Mouse (Mus musculus): ENCODE measurements at regions not wholly inside any gene's neighbourhood (a gene's known extent, or its start where the extent isn't known, plus 50 kb on each side); places are given as distances from the start of the nearest gene placed in this dataset.

DNA sequence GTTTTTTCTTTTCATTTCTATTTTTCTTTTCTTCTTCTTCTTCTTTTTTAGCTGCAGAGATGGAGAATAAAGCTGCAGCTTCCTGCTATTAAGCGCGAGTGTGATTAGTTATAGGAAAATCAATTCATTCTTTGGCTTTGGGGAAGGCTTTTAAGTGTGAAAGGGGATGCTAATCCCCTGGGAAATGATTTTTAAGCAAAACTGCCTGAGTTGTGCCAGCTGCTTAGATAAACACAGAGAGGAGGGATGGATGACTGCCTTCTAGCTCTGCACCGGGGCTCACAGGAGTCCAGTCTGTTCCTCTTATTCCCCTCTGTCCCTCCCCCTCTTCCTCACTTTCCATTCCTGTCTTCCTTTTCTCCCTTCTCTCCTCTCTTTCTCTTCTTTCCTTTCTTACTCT, 306.8 kb upstream of the Rbfox1 start:
- Histone ChIP-seq H3K27me3 (ENCODE audit: control insufficient read depth, insufficient read depth, low read length) (no peaks in the 10 kb centered on the region), H3K9ac (ENCODE audit: low read depth, low read length) (no peak overlapping the region), H3K4me2 (replicated peaks; ENCODE audit: low read depth, low read length) (no peak overlapping the region), H3K9me3 (ENCODE audit: control insufficient read depth, low read length) (no peaks in the 10 kb centered on the region), H3K27ac (ENCODE audit: low read depth, low read length) (no peak overlapping the region), H3K4me3 (ENCODE audit: low read depth, low read length) (no peak overlapping the region), H3K36me3 (ENCODE audit: control insufficient read depth, insufficient read depth, low read length) (no peaks in the 10 kb centered on the region), H3K4me1 (replicated peaks; ENCODE audit: control insufficient read depth, insufficient read depth, low read length) (no peaks in the 10 kb centered on the region)
- DNase-seq (ENCODE audit: low spot score), result no peak
- ATAC-seq (ENCODE audit: low FRiP score), result no peak
- WGBS, result 62% methylated on average over 3 of the region's 3 CpGs

DNA sequence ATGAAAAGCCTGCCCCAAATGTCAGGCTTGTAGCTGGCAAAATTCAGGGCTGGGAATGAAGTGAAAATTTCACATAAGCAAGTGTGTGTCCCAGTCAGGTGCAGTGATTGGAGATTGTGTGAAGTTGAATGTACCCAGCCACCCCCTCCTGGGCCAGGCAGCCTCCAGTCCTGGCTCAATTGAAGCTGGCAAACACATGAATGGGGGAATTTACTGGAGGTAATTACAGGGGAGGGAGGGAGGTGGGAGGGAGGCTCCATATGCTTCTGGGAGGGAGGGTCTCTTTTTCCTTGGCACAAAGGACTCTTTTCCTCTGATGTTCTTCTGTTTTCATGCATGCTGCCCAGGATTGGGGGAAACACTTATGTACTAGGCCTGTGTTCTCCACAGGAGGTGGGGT, 312.4 kb upstream of the Rbfox1 start:
- Histone ChIP-seq H3K27me3 (ENCODE audit: control insufficient read depth, insufficient read depth, low read length) (no peaks in the 10 kb centered on the region), H3K36me3 (ENCODE audit: control insufficient read depth, insufficient read depth, low read length) (no peaks in the 10 kb centered on the region), H3K9me3 (ENCODE audit: control insufficient read depth, low read length) (no peaks in the 10 kb centered on the region), H3K4me1 (replicated peaks; ENCODE audit: control insufficient read depth, insufficient read depth, low read length) (no peaks in the 10 kb centered on the region), H3K4me2 (replicated peaks; ENCODE audit: low read depth, low read length) (no peak overlapping the region), H3K4me3 (ENCODE audit: low read depth, low read length) (no peak overlapping the region), H3K9ac (ENCODE audit: low read depth, low read length) (no peak overlapping the region), H3K27ac (ENCODE audit: low read depth, low read length) (no peak overlapping the region)
- DNase-seq (ENCODE audit: low spot score), result no peak
- ATAC-seq (ENCODE audit: low FRiP score), result no peak

DNA sequence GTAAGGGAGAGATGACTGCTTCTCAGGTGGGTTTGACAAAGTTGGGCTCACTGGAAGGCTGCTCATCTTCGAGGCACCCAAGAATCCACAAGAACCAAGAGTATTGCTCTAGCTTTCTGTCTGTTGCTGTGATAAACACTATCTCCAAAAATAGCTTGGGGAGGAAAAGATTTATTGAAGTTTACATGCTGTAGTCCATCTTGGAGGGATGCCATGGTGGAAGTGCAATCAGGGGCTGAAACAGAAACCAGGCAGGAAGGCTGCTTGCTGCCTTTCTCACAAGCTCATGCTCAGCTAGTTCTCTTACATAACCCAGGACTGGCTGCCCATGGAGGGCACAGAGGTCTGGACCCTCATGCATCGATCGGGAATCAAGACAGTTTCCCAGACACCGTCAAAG, 314.5 kb upstream of the Rbfox1 start:
- Histone ChIP-seq H3K4me3 (ENCODE audit: low read depth, low read length) (no peak overlapping the region), H3K9me3 (ENCODE audit: control insufficient read depth, low read length) (no peaks in the 10 kb centered on the region), H3K27me3 (ENCODE audit: control insufficient read depth, insufficient read depth, low read length) (no peaks in the 10 kb centered on the region), H3K4me2 (replicated peaks; ENCODE audit: low read depth, low read length) (no peak overlapping the region), H3K9ac (ENCODE audit: low read depth, low read length) (no peak overlapping the region), H3K4me1 (replicated peaks; ENCODE audit: control insufficient read depth, insufficient read depth, low read length) (no peaks in the 10 kb centered on the region), H3K27ac (ENCODE audit: low read depth, low read length) (no peak overlapping the region), H3K36me3 (ENCODE audit: control insufficient read depth, insufficient read depth, low read length) (no peaks in the 10 kb centered on the region)
- no peak for DNase-seq (ENCODE audit: low spot score)
- 85% methylated on average over 4 of the region's 4 CpGs for WGBS
- ATAC-seq (ENCODE audit: low FRiP score), result no peak

DNA sequence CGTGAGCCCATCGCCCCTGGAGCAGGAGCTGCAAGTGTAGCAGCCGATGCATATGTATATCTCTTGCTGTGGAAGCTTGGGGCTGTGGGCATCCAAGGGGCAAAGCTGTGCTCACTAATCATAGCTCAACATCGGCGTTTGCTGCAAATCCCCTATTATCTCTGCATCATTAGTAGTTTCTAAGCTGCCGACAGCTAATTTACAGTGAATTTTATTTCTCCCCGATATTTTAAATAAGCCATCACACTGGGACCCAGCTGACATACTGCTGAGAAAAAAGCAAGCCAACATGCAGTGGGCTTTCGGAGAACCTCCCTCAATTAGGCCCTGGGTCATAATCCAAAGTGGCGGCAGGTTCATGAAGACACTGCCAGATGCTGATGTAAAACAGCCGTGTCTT, 313.3 kb upstream of the Eef2kmt start:
- DNase-seq (ENCODE audit: low spot score) (no peak), ATAC-seq (ENCODE audit: low FRiP score) (no peak)
- no peak overlapping the region for H3K4me3 ChIP-seq (ENCODE audit: low read depth, low read length)
- no peaks in the 10 kb centered on the region for H3K9me3 ChIP-seq (ENCODE audit: control insufficient read depth, low read length)
- no peaks in the 10 kb centered on the region for H3K27me3 ChIP-seq (ENCODE audit: control insufficient read depth, insufficient read depth, low read length)
- WGBS, result 85% methylated on average over 10 of the region's 10 CpGs
- H3K4me1 ChIP-seq (replicated peaks; ENCODE audit: control insufficient read depth, insufficient read depth, low read length), result no peaks in the 10 kb centered on the region
- no peak overlapping the region for H3K4me2 ChIP-seq (replicated peaks; ENCODE audit: low read depth, low read length)
- H3K9ac ChIP-seq (ENCODE audit: low read depth, low read length), result no peak overlapping the region
- no peak overlapping the region for H3K27ac ChIP-seq (ENCODE audit: low read depth, low read length)
- H3K36me3 ChIP-seq (ENCODE audit: control insufficient read depth, insufficient read depth, low read length), result no peaks in the 10 kb centered on the region

DNA sequence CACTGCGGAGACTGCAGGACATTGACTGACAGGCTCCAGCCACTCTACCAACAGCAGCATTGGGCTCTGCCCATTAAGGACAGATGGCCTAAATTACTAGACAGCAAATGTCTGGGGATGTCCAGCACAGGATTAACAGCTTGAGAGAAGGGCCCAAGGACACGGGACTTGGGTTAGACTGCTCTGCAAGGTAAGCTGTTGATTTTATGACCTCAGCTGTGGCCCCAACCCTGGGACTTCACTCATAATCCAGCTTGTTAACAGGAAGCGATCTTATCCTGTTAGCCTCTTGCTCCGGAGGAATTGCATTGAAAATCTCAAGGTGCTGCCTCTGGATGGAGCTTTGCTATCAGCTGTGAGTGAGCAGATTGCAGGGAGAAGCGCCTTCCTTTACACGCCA, 293.2 kb upstream of the Eef2kmt start:
- H3K27me3 ChIP-seq (ENCODE audit: control insufficient read depth, insufficient read depth, low read length), result no peaks in the 10 kb centered on the region
- no peaks in the 10 kb centered on the region for H3K36me3 ChIP-seq (ENCODE audit: control insufficient read depth, insufficient read depth, low read length)
- H3K27ac ChIP-seq (ENCODE audit: low read depth, low read length), result no peak overlapping the region
- no peaks in the 10 kb centered on the region for H3K4me1 ChIP-seq (replicated peaks; ENCODE audit: control insufficient read depth, insufficient read depth, low read length)
- H3K4me3 ChIP-seq (ENCODE audit: low read depth, low read length), result no peak overlapping the region
- H3K9me3 ChIP-seq (ENCODE audit: control insufficient read depth, low read length), result no peaks in the 10 kb centered on the region
- no peak overlapping the region for H3K4me2 ChIP-seq (replicated peaks; ENCODE audit: low read depth, low read length)
- no peak overlapping the region for H3K9ac ChIP-seq (ENCODE audit: low read depth, low read length)
- 64% methylated on average over 6 of the region's 6 CpGs for WGBS
- DNase-seq (ENCODE audit: low spot score) (no peak), ATAC-seq (ENCODE audit: low FRiP score) (no peak)

DNA sequence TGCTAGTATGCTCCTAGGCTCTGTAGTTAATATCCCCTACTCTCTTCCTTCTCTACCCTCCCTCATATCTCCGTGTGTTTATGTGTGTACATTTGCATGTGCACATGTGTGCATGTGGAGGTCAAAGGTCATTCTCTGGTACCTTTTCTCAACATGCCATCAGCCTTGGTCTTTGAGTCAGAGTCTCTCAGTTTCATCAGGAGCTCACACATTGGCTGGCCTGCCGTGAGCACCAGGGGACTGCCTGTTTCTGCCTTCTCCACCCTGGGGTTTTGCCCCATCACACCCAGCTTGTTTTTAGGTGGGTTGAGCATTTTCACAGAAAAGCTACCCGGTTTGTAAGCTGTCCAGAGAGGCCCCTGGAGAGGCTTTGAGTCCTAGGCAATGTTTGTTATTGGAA, 292.8 kb upstream of the Eef2kmt start:
- H3K27ac ChIP-seq (ENCODE audit: low read depth, low read length), result no peak overlapping the region
- DNase-seq (ENCODE audit: low spot score) (no peak), ATAC-seq (ENCODE audit: low FRiP score) (no peak)
- no peaks in the 10 kb centered on the region for H3K27me3 ChIP-seq (ENCODE audit: control insufficient read depth, insufficient read depth, low read length)
- H3K4me3 ChIP-seq (ENCODE audit: low read depth, low read length), result no peak overlapping the region
- no peaks in the 10 kb centered on the region for H3K36me3 ChIP-seq (ENCODE audit: control insufficient read depth, insufficient read depth, low read length)
- H3K9me3 ChIP-seq (ENCODE audit: control insufficient read depth, low read length), result no peaks in the 10 kb centered on the region
- no peak overlapping the region for H3K9ac ChIP-seq (ENCODE audit: low read depth, low read length)
- H3K4me2 ChIP-seq (replicated peaks; ENCODE audit: low read depth, low read length), result no peak overlapping the region
- H3K4me1 ChIP-seq (replicated peaks; ENCODE audit: control insufficient read depth, insufficient read depth, low read length), result no peaks in the 10 kb centered on the region
- 68% methylated on average over 3 of the region's 3 CpGs for WGBS

DNA sequence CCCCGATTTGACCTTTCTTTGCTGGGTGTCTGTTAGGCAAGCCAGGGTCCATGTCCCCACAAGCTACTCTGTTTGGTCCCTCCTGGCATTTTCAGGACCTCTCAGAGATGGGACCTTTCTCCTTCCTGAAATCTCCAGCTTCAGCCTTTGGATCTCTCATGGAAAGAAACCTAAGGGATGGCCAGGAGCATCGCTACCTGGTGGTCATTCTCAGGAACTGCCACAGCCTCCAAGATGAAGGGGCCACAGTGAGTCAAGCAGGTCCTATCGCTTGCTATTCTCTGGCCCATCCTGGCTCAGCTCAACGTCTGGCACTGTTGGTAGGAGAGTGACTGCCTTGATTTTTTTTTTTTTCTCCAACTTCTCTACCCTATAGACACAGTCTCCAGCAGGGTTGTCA, 291.0 kb upstream of the Eef2kmt start:
- ATAC-seq (ENCODE audit: low FRiP score) (no peak), DNase-seq (ENCODE audit: low spot score) (no peak)
- no peak overlapping the region for H3K4me3 ChIP-seq (ENCODE audit: low read depth, low read length)
- no peaks in the 10 kb centered on the region for H3K9me3 ChIP-seq (ENCODE audit: control insufficient read depth, low read length)
- H3K9ac ChIP-seq (ENCODE audit: low read depth, low read length), result no peak overlapping the region
- H3K36me3 ChIP-seq (ENCODE audit: control insufficient read depth, insufficient read depth, low read length), result no peaks in the 10 kb centered on the region
- H3K27ac ChIP-seq (ENCODE audit: low read depth, low read length), result no peak overlapping the region
- no peak overlapping the region for H3K4me2 ChIP-seq (replicated peaks; ENCODE audit: low read depth, low read length)
- no peaks in the 10 kb centered on the region for H3K27me3 ChIP-seq (ENCODE audit: control insufficient read depth, insufficient read depth, low read length)
- H3K4me1 ChIP-seq (replicated peaks; ENCODE audit: control insufficient read depth, insufficient read depth, low read length), result no peaks in the 10 kb centered on the region
- 47% methylated on average over 4 of the region's 4 CpGs for WGBS

DNA sequence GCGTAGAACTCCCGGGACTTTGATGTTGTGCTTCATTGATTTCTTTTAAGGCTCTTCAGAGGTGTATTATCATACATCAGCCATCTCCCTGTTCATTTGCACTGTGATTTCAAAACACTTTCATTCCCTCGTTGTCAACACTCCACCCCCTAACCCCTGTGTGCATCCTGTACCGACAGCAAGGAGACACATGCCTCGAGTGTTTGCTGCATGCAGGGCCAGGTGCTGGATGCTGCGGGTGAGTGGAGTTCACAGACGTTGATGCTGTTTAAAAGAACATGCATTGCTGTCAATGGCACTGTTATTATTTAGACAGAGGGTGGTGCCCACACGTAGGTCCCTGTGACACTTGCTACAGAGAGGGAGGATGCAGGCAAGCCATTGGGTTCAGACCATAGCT, 290.0 kb upstream of the Eef2kmt start:
- Histone ChIP-seq H3K4me2 (replicated peaks; ENCODE audit: low read depth, low read length) (no peak overlapping the region), H3K4me1 (replicated peaks; ENCODE audit: control insufficient read depth, insufficient read depth, low read length) (no peaks in the 10 kb centered on the region), H3K36me3 (ENCODE audit: control insufficient read depth, insufficient read depth, low read length) (no peaks in the 10 kb centered on the region), H3K27ac (ENCODE audit: low read depth, low read length) (no peak overlapping the region), H3K4me3 (ENCODE audit: low read depth, low read length) (no peak overlapping the region), H3K27me3 (ENCODE audit: control insufficient read depth, insufficient read depth, low read length) (no peaks in the 10 kb centered on the region), H3K9me3 (ENCODE audit: control insufficient read depth, low read length) (no peaks in the 10 kb centered on the region), H3K9ac (ENCODE audit: low read depth, low read length) (no peak overlapping the region)
- 49% methylated on average over 8 of the region's 8 CpGs for WGBS
- no peak for ATAC-seq (ENCODE audit: low FRiP score)
- no peak for DNase-seq (ENCODE audit: low spot score)

DNA sequence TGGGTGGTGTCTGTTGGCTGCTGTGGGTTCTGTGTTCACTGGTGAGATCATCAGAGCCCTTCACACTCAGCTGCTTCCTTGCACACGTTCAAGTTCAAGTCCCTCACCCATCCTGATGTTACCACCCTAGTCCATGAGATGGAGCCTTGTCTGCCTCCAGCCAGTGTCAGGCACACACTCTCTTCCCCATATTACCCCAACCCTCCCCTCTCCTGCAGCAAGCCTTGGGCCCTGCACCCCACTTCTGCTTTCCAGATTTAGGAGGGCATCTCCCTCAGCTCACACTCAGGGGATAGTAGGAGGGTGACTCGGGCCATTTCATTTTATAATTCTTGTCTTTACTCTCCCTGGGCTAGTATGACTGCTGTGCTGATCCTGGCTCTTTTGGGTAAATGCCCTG, 288.7 kb upstream of the Eef2kmt start:
- no peak for ATAC-seq (ENCODE audit: low FRiP score)
- no peaks in the 10 kb centered on the region for H3K36me3 ChIP-seq (ENCODE audit: control insufficient read depth, insufficient read depth, low read length)
- H3K9me3 ChIP-seq (ENCODE audit: control insufficient read depth, low read length), result no peaks in the 10 kb centered on the region
- H3K27ac ChIP-seq (ENCODE audit: low read depth, low read length), result no peak overlapping the region
- no peak for DNase-seq (ENCODE audit: low spot score)
- H3K9ac ChIP-seq (ENCODE audit: low read depth, low read length), result no peak overlapping the region
- H3K4me2 ChIP-seq (replicated peaks; ENCODE audit: low read depth, low read length), result no peak overlapping the region
- no peaks in the 10 kb centered on the region for H3K27me3 ChIP-seq (ENCODE audit: control insufficient read depth, insufficient read depth, low read length)
- H3K4me3 ChIP-seq (ENCODE audit: low read depth, low read length), result no peak overlapping the region
- H3K4me1 ChIP-seq (replicated peaks; ENCODE audit: control insufficient read depth, insufficient read depth, low read length), result no peaks in the 10 kb centered on the region
- WGBS, result 68% methylated on average over 2 of the region's 2 CpGs

Measured in hindbrain, embryonic 11.5 days (tissue).